Mouse (Mus musculus): ENCODE measurements around the gene Naa38.
"Not testable (repeated sequence)": the region's sequence is repeated elsewhere in the genome, so short reads cannot be mapped to it uniquely, and the experiment has no call there.

Gene Naa38

DNA sequence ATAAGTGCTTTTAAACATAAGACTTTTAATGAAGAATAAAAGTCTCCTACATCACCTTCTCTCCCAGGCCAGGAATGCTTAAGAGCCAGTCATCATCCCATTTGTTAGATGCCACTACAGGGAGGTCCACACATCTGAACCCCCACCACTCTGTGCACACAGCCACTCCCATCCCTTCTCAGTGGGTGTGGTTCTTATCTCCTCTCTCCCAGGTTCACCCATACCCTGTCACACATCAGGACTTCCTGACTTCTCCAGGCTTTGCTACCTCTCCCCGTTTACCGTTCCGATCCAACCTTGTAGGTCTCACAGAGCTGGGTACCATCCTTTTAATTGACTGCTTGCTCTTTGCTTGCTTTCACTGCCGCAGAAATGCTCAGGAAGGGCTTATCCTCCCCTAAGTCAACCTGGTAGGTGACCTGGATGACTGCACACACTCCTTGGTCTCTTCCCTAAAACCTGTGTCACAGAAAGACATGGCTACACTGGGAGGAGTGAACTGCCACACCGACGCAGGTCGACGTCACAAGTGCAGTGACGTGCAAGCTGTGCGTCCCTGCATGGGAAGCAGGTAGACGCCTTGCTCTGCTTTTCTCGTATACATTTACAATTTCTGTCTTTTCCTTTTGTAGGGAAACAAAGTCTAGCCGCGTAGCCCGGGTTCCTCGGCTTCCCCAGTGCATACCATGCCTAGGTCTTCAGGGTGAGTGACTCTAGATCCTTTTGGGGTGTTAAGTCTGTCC is 21.9 kb upstream of the Naa38 start:
- DNase-seq (ENCODE audit: low read depth in 1 of 2, low spot score in 2 of 2), result no peak

DNA sequence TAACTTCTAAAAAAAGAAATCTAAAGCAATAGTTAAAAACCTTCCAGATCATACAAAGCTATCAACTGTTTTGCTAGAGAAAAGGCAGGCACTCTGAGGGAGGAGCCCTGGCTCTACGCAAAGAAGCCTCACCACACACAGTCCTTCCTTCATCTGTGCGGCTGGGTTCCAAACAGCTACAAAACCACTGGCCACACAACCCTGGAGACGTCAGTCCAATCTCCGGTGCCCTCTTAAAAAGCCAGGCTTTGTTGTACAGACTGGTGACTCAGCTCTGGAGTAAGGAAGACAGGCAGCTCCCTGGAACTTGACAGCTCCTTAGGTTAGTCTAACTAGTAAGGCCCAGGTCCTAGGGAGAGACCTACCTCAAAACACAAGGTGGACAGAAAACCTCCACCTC is 19.6 kb upstream of the Naa38 start:
- DNase-seq (ENCODE audit: low read depth in 1 of 2, low spot score in 2 of 2), result no peak

DNA sequence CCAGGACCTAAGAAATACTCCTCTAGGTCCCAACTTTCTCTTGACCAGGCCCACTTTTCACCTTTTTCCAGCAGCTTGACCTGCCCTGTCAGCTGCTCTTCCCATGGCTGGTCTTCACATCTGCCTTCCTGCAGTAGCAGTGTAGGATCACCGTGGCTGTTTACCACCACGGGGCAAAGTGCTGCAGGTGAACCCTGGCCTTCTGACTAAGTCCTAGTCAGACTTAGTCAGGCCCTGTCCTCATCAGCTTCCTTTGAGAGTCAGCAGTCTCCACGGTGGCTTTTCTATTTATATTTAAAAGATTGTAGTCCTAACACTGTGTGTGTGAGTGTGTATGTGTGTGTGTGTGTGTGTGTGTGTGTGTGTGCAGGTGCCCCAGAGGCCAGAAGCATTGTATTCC is 17.5 kb upstream of the Naa38 start:
- no peak for DNase-seq (ENCODE audit: low read depth in 1 of 2, low spot score in 2 of 2)

DNA sequence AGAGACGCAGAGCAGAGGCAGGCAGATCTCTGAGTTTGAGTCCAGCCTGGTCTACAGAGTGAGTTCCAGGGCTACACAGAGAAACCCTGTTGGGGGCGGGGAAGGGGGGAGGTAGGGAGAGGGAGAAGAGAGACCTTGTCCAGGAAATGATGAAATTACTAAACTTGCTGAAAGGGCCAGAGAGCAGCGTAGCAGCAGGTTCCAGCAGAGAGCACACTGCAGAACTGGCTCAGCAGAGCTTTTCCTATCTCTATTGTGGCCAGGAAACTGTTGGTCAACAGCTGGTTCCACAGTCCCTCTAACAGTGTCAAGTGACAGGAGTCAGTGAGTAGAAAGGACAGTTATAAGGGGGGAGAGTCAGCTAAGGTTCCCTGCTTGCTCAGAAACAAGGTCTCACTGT is 15.7 kb upstream of the Naa38 start:
- DNase-seq (ENCODE audit: low read depth in 1 of 2, low spot score in 2 of 2), result no peak

DNA sequence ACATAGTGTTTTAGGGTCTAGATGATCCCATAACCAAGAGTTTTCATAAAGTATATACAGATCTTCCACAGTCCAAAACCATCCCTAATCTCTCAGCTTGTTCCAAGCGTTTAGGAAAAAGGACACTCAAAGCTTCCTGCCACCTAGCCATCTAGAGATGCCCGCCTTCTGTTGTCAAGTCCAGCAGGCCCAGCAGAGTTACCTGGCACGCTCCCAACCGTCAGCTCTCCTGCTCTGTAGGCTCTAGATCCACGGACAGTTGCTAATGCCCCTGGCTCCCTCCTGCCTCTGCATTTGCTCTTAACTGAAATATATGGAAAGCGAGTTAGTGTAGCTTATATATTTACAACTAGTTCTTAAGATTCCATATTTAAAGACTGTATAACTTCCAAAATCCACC is 13.9 kb upstream of the Naa38 start:
- no peak for DNase-seq (ENCODE audit: low read depth in 1 of 2, low spot score in 2 of 2)

DNA sequence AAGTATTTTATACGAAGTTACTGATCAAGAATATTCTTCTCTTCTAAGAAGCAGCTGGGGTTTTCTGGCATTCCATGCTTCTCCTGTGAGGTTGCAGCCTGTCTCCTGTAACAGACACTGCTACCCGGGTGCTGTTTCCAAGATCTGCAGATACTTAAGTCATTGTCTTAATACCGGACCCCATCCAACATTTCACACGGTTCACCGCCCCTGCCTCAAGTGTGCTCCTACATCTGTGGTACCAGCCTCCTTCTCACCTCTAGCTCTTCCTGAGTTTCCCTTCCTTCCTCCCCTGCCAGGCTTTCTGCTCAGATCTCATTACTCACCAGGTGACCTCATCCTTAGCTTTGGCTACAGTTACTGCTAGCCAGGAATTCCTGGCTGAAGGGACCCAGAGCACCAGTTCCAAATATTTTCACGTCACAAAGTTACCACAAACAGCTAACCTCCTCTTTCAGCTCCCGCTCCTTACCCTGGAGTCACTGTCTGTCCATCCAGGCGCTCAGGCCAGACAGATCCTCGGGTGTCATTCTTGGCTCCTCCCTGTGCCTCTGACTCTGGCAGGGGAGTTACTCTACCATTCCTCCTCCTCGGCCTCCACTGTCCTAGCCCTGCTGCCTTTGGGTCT is 12.7 kb upstream of the Naa38 start:
- DNase-seq (ENCODE audit: low read depth in 1 of 2, low spot score in 2 of 2), result no peak

DNA sequence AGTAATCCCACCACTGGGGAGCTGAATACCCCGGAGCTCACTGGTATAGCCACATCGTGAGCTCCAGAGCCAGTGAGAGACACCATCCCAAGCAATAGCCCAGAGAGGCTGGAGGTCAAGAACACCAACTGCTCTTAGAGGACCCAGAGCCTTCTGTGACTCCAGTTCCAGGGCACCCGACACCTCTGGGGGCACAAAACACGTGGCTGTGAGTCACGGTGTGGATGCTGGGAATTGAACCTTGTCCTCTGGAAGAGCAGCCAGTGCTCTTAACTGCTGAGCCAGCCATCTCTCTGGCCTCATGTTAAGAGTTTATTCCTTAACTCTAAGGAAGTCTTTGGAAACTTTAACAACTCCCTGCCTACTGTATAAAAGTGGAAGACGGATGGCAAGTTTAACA is 10.3 kb upstream of the Naa38 start:
- no peak for DNase-seq (ENCODE audit: low read depth in 1 of 2, low spot score in 2 of 2)

DNA sequence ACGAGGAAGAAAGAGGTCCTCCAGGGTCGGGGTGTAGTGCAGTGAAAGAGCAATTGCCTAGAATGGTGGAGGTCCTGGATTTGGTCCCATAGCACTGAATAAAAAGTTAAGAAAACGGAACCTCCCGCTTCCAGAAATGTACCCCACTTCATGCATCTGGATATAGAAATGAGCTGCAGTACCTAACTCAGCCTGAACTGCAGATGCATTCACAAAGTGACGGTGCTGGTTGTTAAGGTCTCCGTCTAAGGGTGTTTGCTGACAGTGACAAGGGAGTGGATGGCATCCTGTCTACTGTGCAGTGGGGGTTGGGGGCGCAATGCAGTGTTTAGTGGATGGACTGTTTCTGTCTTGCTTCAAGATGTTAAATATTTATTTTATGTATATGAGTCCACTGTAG is 8.5 kb upstream of the Naa38 start:
- no peak for DNase-seq (ENCODE audit: low read depth in 1 of 2, low spot score in 2 of 2)

DNA sequence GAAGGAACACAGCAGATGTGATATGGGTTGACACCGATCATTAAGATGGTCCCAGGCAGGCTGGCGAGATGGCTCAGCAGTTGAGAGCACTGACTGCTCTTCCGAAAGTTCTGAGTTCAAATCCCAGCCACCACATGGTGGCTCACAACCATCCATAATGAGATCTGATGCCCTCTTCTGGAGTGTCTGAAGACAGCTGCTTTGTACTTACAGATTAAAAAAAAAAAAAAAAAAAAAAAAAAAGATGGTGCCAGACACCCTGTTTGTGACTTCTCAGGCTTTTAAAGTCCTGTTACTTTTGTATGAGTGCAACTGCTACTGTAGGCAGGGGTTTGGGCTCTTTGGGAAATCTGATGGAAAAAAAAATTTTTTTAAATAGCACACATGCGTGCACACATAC is 6.6 kb upstream of the Naa38 start:
- DNase-seq (ENCODE audit: low read depth in 1 of 2, low spot score in 2 of 2), result no peak

DNA sequence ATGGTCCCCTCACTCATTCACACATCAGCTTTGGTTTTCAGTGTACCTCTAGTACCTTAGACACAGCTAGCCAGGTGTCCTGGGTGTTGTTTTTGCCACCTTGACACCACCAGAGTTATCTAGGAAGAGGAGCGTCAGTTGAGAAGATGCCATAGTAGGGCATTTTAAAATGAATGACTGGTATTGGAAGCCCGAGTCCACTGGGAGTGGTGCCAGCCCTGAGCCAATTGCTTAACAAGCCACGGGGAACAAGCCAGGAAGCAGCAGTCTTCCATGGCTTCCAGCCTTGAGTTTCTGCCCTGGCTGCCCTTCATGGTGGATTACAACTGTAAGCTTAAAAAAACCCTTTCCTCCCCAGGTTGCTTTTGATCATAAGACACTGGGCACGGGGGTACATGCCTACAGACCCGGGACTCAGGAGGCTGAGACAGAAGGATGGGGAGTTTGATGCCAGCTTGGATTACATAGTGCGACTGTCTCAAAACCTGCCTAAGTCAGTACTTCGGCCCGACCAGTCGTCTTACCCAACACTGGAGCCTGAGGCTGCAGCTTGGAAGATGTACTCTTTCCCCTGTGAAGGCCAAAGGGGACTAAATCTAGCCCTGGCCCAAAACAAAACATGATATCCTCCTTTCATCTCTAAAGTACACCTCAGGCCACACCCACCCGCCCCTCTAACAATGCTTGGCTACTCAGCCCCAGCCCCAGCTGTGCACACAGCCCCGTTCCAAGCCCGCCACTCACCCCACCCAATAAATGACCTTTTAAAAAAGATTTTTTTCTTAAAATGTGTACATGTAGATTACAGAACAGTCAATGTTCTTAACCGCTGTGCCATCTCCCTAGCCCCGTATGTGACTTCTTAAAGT is 5.5 kb upstream of the Naa38 start:
- DNase-seq (ENCODE audit: low read depth in 1 of 2, low spot score in 2 of 2), result no peak

DNA sequence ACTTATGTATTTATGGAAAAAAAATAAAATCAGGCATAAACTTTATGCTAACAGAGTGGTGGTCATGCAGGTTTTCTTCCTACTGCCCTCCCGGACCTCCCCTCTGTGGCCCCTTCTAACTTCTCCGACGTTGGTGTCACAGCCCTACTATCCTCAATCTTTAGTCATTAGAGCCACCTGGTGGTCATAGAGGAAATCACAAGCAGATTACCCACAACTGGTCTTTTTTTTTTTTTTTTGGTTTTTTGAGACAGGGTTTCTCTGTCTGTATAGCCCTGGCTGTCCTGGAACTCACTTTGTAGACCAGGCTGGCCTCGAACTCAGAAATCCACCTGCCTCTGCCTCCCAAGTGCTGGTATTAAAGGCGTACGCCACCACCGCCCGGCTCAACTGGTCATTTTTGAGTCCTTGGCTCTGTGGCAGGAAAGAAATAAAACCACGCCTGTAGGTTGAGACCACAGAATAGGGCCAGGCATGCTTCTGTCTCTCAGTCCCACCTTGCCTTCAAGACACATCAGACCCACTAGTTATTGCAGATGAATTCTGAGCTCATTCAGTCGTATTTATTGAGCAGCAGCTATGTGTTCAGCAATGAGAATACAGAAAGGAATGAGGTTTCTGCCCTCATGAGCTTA is 4.8 kb upstream of the Naa38 start:
- peak in 1 of 2 experiments; percentile 30 for DNase-seq (ENCODE audit: low read depth in 1 of 2, low spot score in 2 of 2)

DNA sequence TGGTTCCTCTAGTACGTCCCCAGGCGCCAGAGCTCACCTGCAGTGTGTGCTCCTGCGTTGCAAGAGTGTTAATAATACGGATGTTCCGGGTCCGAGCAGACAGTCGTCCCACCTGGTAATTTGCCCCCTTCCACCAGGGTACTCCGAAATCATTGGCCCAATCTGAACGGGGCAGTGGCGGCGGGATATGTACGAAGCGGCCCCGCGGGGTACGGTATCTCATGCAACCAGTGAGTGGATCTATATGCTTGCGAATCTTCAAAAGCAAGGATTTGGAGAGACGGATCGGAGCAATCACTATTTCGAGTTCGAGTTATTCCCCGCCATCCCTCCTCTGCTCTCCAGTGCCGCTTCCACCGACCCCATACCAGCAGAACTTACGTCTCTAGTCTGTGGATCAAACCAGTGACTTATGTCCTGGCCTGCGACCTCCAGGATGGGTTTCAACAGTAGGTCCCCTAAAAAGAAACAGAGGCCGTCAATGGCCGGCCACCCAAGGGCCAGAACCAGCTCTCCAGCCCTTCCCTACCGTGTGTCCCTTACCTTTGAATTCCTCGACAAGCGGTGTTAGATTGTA is 608 bp upstream of the Naa38 start:
- DNase-seq (ENCODE audit: low read depth in 1 of 2, low spot score in 2 of 2), result not testable (repeated sequence)

DNA sequence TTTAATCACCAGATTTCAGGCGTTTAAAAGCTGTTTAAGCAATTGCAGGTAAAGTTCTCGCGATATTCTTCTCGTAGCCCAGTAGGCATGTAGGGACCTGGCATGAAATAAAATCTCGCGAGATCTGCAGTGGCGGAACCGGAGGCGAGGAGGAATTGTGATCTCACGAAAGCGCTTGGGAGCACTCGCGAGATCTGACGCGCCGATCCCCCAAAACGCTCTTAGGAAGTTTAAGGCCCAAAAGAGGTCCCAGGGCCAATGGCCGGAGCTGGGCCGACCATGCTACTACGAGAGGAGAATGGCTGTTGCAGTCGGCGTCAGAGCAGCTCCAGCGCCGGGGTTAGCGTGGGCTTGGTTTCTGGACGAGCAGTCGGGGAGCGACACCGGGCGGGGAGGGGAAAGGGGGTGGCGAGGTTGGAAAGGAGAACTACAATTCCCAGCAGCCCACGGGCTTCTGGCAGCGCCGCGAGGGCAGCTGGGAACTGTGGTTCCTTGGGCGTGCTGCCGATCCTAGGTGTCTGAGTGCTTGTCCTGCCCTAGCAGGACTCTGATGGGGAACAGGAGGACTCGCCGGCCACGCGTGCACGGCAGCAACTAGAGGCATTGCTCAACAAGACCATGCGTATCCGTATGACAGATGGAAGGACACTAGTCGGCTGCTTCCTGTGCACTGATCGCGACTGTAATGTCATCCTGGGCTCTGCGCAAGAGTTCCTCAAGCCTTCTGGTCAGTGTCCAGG is 517 bp downstream of the Naa38 start:
- peak; percentile 91 to 93 for DNase-seq (ENCODE audit: low read depth in 1 of 2, low spot score in 2 of 2)

DNA sequence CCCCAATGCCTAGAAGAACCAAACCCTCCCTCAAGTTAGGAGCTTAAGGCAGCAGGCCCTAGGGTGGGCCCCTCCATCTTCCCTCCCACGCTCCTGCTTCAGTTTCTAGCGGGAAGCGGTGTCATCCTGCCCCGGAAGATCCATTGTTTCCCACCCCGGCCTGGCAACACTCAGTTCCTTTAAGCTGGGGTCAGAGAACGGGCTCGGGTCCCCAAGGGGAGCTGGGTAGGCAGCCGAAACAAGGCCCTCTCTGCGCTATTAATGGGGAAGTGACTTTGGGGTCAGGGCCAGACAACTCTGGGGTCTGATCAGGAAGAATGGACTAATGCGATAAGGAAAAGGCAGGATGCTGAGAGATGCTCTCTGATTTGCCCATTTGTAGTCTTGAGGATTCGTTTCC is 1.5 kb downstream of the Naa38 start:
- no peak for DNase-seq (ENCODE audit: low read depth in 1 of 2, low spot score in 2 of 2)

DNA sequence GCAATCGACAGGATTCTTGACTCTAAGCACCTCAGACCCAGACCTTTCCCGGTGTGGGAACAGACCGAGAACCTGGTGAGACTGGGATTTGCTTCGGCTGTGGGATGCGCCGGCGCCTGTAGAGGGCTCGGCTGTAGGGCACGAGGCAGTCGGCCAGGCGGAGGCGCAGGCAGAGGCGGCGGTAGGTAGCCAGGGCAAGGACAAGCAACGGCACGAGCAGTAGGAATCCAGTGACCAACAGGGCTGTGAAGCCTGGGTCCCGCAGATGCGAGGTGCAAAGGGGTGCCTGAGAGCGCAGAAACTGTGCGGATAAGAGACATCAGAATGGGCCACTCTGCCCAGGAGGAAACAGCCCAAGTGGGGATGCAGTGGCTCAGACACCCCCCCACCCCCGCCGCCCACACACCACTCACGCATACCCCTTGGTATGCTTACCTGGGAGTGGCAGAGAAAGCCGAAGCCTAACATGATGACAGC is 2.3 kb downstream of the Naa38 start:
- DNase-seq (ENCODE audit: low read depth in 1 of 2, low spot score in 2 of 2), result no peak

DNA sequence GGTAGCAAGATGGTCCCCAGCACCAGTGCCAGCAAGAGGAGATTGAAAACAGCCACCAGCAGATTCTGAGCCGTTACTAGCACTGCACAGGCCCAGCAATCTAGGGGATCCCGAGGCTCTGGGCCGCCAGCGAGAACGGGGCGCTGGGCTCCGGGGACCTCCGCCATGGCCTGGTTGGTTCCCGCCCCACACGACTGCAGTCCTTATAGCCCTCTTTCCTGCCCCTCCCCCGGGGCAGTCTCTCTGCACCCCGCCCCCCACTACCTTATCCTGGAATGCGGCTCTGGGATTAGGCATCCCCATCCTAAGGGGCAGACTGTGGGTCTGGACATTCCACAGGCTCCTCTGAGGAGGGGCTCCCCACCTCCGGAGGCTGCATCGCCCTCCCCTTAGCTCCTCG is 2.8 kb downstream of the Naa38 start, which contains the start of gene Tmem88:
Gene Tmem88 (minus strand): TSS at position 176 of the 400 bp plus-strand sequence.
- DNase-seq (ENCODE audit: low read depth in 1 of 2, low spot score in 2 of 2), result no peak

DNA sequence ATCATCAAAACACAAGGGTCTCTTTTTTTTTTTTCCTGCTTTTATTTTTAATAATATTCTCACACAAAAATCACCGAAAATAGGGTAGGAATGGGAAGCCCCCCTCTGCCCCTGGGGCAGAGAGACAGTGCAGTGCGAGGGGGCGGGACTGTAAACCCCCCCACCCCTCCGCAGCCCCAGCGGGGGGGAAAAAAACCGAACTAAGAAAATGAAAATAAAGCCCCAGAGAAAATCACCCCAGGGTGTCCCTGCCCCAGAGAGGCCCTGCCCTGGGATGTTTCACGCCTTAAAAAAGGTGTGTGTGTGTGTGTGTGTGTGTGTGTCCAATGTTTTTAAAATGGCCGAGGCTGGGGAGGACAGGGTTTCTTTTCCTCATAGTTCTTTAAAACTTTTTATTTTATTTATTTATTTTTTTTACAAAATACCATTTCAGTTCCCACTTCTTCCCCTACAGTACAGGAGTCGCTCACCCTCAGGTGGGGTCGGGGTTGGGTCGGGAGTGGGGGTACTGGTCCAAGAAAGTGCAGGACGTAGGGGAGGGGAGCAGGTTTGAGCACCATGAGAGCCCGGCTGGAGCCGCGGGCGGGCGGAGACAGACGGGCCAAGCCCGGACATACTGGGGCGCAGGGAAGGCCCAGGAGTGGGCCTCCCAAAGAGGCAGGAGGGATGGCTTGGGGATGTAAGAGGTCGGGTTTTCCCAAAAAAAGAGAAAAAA is 3.4 kb downstream of the Naa38 start:
- no peak for DNase-seq (ENCODE audit: low read depth in 1 of 2, low spot score in 2 of 2)

DNA sequence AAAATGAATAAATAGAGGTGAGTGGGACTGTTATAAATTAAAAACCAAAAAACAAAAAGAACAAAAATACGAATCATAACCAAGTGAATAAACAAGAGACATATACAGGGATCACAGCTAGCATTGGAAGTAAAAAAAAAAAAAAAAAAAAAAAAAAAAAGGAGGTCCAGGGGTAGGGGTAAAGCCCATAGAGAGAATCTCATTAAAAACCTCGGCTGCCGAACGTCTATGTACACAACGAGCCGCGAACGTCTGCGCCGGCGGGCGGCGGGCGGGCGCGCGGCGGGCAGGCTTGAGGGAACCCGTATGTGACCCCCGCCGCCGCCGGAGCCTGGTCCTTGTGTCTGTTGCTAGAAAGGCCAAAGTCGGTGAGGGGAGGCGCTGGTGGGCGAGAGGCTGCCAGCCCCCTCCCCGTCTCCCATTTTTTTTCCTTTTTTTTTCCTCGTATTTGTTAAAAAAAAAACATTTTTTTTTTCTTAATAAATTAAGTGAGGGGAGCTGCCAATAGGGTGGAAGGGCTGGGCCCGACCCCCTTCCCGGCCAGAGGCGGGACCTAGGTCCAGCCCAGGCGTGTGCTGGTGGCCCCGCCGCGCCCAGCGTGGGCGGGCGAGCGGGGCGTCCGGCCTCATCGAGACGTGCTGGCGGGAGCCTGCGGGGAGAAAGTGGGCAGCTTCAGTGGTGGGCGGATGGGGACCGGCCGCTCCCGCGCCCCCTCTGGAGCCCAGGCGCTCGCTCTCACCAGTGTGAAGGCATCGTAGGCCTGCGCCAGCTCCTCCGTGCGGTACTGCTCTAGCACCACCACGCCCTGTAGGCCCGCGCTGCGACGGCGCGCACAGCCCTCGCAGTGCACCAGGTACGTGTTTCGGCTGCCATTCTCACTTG is 4.2 kb downstream of the Naa38 start:
- no peak for DNase-seq (ENCODE audit: low read depth in 1 of 2, low spot score in 2 of 2)

All from monocyte, adult 2 months (primary cell).